Mouse (Mus musculus) MN1 (cell line): ENCODE data around the gene Ubl7.
A peak's percentile ranks its signal among the peaks of the same experiment; 100 is the strongest.

Experiments used
- DNase-seq: peaks from one replicate; pipeline ENCODE4 v3.0.0-alpha.2; 2016; ENCODE audit warnings: low spot score

Gene Ubl7

DNA sequence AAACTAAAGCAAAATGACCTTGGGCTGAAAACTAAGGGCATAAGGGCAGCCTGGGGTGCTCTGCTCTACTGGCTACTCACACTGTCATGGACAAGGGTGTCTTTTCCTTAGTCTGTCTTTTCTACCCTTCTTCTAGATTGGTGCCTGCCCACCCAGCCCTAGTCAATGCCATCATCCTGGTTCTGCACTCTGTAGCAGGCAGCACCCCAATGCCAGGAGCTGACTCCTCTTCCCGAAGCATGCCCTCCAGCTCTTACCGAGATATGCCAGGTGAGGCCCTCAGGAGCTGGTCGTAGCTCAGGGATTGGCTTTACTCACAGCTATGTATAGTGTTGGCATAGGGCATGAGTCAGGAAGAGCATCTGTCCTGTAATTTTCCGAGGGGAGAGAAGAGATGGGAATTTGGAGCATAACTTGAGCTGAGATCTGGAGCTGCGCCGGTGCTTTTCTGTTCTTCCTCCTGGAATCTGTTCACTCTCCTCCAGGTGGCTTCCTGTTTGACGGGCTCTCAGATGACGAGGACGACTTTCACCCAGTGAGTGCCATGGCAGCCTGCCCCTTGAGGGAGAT lies 10.8 kb downstream of the Ubl7 start:
- no peak for DNase-seq

- no peak for DNase-seq
These were observed 11.6 kb downstream of the Ubl7 start for GRCm38 (mm10) chr9:57922381-57922780.

DNA sequence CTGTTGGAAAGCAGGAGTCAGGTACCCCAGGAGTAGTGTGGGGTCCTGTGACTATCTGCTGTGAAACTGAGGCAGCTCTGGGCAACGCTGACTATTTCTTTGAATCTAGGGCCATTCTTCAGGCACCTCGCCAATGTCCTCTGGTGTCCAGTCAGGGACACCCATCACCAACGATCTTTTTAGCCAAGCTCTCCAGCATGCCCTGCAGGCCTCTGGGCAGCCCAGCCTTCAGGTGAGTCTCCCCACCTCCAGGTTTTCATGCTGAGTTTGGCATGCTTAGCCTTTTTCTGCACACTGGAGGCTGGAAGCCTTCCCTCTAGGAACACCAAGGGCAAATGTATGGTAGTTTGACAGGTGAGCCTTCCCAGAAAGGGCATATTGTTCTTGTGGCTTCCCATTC lies 12.3 kb downstream of the Ubl7 start:
- no peak for DNase-seq

DNA sequence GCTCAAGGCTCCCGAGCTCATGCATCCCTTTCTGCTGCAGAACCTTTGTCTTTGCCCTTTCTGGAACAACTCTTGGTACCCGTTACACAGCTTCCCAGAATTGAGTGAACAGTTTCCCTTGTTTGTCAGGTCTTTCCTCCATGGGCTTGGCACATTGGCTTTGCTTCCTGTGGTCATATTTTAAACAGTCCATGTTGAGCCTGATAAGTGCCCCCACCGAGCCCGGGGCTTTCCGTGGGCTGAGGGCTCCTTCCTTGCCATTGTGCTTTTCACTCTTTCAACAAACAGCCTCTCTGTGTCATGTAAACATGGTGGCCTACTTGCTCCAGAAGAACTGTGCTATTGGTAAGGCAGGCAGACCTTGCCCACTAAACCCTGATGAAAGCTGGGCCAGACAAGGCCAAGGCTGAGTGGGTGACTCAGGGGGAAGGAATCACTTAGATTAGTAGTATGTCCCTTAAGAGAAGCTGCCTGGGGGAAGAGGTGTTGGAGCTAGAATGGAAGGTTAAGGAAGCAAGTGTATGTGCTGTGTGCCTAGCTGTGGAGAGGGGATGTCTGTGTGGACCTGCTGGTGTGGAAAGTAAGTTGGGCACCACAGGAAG lies 20.5 kb downstream of the Ubl7 start:
- DNase-seq = no peak

DNA sequence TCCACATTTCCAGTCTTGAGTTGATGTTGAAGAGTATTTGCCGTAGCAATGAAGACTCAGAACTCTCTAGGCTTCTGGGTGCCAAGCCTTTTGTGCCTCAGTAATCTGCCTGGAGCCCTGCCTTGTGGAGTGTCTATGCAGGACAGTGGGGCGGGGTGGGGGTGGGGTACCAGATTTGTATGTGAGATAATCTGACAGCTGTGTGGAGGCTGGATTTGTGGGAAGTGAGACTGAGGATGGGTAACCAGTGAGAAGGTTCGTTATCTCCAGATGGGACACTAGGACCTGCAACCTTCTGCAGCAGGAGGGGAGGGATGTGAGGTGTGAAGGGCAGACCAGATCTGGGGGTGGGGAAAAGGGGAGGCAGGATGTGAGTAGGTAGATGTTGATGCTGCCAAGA lies 21.5 kb downstream of the Ubl7 start:
- no peak for DNase-seq

- no peak for DNase-seq
These were observed 22.2 kb downstream of the Ubl7 start for GRCm38 (mm10) chr9:57932831-57933602.

GRCm38 (mm10) chr9:57935683-57936437 lies 25.1 kb downstream of the Ubl7 start:
- DNase-seq = peak; percentile 75

GRCm38 (mm10) chr9:57937171-57937570 lies 26.4 kb downstream of the Ubl7 start:
- DNase-seq = no peak

GRCm38 (mm10) chr9:57937651-57938050 lies 26.9 kb downstream of the Ubl7 start:
- DNase-seq = no peak

DNA sequence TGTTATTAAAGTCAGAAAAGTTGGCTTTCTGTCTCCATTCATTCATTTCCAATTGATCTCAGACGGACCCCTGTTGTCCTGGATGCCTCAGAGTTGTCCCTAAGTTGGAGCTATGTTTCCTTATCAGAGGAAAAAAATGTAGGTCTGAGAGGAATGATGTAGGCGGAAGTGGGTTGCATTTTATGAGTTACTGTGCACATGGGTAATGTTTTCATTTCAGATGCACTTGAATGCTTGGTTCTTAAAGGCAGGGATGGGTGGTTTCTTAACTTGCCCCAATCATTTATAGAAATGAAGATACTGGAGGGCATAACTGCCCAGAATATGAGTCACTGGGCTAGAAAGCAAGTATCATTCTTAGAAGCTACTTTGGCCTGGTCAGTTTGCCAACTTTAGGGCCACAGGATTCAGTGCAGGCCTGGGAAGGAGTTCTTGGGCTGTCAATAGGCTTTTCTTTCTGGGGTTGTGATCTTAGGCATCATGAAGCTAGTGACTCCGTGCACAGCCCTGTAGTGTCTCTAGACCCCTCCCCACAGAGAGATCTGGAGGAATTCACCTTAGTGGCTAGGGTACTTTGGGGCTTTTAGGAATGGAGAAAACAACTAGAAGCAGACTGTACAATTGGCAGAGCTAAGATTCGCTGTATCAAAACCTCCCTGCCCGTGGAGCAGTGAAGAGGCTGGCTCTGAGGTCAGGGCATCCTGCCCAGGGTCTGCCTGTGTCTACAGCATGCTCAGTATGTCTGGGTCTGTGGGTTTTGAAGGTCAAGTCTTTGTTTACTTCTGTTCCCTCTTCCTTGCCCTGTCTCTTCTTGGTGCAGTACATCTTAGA lies 27.7 kb downstream of the Ubl7 start:
- DNase-seq = no peak

- DNase-seq = peak; percentile 69
These were observed 28.9 kb downstream of the Ubl7 start, which contains the start of gene Sema7a for GRCm38 (mm10) chr9:57939431-57940348. Sema7a (plus strand) TSS chr9:57940112.

DNA sequence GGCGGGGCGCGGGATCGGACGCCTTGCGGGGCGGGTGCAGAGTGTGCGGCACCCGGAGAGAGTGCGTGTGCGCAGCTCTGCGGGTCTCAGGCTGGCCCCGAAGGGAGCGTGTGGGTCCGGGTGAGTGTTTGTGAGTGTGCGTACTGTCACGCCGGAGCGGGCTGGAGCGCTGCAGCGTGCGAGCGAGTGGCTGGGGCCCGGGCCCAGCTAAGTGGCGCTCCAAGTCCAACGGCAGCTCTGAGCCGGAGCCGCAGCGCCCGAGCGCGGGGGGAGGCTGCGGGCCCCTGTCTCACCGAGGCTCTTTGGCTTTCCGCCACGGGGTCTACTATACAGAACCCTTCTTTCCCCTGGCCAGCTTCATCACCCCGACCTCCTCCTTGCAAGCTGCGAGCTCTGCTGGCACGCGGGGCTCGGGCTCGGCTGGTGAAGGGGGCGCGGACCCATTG lies 29.6 kb downstream of the Ubl7 start:
- peak; percentile 35 for DNase-seq

DNA sequence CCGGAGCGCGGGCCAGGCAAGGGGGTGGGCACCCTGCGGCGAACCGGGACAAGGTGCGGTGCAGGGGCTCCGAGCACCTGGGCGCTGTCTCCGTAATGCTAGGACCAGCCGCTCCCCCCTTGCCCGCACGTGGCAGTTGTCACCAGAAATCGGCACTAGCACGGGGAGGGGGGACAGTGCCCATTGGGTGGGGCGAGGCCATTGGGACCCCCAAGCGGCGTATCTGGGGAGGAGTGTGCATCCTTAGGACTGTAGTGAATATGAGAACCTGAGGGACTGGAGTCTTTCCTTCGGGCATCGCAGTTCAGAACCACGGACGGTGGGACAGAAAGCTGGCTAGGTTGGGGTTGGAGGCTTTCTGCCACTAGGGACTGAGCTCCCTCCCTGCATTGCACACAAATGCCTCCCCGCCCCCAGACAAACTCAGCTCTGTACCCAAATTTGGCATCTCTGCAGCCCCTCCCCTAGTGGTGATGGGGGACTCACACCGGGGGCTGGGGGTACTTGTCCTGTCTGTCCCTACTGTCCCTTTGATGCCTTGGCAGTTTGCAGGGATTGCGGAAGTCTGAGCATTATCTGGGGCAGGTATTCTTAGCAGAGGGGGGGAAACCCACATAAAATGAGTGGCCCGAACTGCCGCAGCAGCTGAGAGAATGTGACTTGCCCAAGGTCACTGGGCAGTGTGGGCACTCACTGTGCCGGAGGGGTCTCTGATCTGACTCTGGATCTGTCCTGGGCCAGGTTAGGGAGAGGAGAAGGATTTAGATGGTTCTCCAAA lies 30.3 kb downstream of the Ubl7 start:
- DNase-seq = no peak

DNA sequence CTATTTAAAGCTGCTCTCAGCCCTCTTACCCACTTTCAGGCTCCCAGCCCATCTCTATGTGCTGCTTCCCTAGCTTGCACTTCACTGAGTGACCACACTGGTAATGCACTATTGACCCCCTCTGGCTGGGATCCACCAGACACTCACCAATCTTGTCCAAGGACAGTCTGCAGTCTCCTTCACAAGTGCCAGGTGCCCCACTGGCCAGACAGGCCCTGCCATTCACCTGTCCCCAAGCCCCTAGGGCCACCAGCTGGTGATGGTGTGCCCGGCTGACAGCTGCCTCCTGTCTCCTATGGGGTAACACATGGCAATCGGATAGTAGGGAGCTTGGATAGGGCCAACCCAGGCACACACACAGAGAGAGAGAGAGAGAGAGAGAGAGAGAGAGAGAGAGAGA lies 31.3 kb downstream of the Ubl7 start:
- DNase-seq = no peak

GRCm38 (mm10) chr9:57943067-57943466 lies 32.3 kb downstream of the Ubl7 start:
- no peak for DNase-seq

- peak; percentile 46 for DNase-seq
These were observed 33.8 kb downstream of the Ubl7 start for GRCm38 (mm10) chr9:57944572-57944971.

DNA sequence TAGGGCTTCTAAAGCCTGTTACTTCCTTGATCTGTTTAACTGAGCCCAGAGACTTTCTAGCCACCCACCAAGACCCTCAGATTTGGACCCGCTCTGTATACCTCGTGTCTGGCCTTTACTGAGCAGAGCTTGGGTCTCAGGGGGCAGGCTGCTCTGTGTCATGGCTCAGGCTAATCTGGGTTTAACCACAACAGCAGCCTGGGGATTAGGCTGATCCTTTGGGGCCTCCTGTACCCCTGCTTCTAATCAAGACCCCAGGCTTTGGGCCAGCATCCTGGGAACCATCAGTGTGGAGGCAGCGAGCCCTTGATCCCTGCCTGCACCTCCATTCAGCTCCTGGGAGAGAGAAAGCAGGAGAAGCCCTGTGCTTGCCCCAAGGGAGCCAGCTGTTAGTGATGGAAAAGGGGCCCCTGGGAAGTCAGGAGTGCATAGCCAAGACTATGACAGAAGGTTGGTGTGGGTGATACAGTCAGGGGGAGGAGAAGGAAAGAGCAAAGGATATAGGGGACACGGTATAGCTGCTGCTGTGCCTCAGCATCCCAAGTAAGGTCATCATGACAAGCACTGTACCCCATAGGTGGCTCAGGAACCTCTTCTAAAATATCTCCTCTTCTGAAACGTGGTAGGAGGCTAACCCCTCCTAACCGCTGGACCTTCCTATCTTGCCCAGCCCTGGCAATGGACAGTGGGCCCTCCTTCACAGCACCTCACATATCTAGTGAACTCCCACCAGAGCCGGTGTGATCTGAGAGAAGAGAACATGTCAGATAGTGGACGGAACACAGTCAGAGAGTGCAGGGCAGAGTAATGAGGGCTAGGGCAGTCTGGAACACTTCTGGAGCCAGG lies 35.2 kb downstream of the Ubl7 start:
- DNase-seq = no peak

- DNase-seq = no peak
These were observed 36.7 kb downstream of the Ubl7 start for GRCm38 (mm10) chr9:57947381-57948030.
